Mouse (Mus musculus) ovary, postnatal 36 days (tissue): Measurements from ENCODE around the gene Mtrex.

Experiments
- DNase-seq: peaks from one replicate; pipeline ENCODE4 v3.0.0; 2022; ENCODE audit warnings: low spot score, mixed read lengths

Mtrex gene

DNA sequence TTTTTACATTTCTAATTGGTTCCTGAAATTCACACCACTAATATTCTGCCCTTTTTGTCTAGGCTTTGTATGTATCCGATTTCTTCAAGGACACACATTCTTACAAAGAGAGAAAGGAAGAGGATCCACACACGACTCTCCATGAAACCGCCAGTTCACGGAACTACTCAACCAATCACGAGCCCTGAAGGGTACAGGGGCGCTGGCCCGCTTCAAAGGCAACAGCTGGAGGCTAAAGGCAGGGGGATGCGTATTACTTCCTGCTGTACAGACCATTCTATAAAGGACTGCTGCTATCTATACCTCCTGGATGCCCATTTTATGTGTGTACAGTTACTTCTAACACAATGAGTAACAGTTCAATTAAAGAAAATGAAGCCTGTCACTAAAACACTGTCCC, 59.8 kb downstream of the Mtrex start:
- DNase-seq, result no peak

DNA sequence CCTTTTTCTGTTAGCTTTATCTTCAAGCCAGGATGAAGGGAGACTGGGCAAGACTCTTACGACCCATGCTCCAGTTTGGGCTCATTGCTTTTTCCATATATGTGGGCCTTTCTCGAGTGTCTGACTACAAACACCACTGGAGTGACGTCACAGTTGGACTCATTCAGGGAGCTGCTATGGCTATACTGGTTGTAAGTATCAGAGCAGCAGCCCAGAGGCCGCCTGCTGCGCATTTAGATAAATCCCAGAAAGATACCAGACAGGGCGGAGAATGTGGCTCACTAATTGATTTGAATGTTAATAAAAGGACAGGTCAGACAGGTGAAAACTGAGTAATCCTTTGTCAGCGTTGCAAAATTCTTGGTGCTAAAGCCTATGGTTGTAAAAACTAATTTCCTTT, 60.4 kb downstream of the Mtrex start:
- no peak for DNase-seq

DNA sequence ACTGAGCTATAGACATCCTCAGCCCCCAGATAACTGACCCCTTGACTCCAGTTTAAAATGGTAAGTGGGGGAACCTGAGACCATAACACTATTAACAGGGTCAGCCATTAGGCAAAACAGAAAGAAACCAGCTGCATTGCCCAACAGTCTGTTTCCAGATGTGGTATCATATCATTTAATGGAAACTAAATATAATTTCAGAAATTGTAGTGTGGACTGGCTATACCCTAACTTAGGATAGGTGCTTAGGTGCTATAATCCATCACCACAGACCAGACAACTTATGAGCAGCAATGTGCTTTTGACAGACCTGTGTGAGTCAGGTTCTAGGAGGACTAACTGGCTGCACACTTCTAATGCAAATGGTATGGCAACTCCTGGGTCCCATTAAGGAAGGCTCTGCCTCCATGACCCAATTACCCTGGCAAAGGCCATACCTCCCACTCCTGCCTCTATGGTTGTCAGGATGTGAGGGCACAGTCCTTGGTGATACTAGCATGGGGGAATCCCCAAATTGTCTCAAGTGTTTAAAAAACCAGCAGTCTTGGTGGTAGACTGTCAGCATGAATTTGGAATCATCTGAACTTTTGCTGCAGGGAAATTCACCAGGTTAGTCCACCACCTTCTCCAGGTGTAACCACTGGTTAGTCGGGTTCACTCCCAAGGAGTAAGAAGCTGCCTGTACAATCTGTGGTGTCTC, 64.1 kb downstream of the Mtrex start:
- DNase-seq, result no peak

DNA sequence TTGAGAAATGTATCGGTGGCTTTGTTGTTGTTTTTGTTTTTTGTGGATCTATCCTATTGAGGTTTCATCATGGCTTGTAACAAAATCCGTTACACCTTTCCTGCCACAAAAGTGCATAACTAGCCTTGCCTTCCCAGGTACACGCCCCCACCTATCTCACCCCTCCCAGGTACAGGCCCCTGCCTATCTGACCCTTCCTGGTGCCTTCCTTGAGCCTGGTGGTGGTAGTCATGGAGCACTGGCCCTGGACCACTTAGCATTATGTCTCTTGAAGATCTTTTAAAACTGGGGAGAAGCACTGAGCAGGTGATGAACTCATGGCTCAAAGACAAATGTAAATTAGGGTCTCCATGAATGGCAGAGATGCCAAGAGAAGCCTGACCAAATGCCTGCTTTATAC, 64.9 kb downstream of the Mtrex start:
- DNase-seq, result no peak

DNA sequence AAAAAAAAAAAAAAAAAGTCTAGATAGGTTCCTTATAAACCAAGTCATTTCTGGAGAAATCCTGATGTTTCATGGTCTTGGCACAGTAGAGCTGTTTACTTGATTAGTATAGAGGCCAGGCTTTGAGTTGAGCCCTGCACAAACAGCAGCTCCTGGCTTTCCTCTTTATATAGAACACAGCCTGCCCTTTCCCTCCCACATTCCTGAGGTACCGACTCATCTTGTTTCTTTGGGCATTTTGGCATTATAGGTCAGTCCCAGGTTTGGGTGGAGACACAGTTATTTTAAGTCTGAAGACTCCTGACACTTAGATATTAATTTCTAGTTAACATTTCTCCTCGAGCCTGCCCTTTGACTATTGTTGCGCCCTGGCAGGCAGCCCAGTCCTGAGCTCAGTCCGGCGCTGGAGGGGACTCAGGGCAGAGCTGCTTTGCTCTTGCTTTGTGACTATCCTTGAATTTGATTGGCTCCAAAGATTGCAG, 65.3 kb downstream of the Mtrex start:
- peak; percentile 59 for DNase-seq

DNA sequence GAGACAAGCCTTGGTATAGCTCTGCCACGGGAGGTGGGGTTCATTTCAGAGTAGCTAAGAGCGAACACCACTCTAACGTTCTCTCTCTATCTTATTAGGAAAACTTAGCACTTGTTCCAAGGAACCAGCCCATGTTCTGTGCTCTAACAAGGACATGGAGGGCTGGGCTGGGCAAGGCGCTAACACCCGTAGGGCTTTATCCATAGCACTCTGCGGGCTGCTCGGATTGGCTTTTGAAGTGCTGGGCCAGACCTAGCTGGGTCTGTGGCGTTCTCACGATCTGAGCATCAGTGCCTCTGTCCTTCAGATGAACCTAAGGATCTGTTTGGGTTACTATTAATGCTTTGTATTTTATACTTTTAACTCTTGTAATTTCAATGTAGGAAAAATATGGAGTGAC, 66.3 kb downstream of the Mtrex start:
- DNase-seq, result no peak

DNA sequence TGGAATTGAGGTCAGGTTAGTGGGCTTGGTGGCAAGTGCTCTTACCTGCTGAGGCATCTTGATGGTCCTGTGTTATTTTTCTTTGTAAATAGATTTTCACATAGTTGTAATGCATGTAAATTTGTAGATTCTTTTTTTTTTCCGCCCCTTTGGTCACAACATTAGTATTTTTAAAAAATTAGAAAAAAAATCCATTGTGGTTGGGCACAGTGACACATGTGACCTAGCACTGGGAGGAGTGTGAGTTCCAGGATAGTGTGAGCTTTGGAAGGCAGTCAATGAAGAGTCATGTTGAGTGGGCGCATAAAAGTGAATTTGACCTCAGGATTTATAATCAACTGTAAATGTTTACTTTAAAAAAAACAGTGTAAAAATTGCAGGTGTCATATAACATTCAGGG, 66.8 kb downstream of the Mtrex start:
- DNase-seq, result no peak

DNA sequence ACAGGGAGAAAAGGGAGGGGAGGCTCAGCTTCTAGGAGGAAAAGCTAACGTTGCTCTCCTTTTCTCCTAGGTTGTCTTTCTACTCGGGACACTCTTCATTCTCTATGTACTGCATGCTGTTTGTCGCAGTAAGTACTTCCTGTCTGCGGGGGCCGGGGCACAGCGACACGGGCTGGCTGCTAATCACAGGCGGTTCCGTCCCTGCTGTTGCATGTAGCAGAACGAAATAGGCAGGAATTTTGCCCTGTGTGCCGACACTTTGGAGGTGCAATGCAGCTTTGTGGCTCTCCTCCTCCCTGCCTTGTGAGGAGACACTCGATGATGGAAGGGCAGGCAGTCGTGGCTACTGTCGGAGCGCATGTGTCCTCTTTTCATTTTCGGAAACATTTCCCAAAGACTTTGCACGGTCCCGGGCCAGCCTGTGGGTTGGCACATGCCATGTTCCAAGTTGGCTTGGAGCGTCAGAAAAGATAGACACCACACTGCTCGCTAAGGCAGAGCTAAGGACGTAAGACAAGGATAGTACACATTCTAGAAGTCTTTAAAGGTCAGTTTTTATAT, 67.5 kb downstream of the Mtrex start:
- DNase-seq, result no peak

DNA sequence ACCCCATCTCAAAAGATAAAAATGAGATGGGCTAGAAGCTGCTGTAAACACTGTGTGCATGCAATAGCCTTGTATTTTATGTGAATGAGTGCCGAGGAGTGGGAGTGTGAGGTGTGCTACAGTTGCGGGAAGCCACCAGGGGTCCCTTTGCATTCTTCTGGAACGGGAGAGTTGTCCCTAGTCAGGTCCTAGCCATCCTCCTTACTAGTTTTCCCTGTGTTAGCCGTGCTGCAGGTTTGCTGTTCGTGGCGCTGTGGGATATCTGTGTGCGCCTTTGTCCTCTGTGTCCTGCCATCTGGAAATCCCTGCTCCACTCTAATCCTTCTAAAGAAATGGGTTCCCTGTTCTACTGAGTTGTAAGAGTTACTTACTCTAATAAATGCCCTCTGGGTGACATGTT, 69.3 kb downstream of the Mtrex start:
- no peak for DNase-seq

DNA sequence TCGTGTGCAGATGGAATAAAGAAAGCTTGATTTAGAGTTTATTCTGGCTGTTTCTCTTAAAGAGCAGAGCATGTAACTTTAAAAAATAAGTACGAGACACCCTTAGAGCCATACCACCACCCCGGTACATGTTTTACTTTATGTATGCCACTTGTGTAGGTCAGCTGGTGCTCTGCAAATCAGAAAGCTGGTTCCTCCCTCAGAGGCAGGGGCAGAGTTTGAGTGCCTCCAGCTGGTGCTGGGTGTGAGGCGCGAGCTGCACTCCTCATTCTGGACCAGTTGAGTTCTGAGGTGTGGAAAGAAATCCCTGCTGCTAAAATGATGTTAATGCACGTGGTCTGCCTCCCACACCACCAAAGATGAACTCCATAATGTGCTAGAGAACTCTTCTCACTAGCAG, 72.8 kb downstream of the Mtrex start:
- no peak for DNase-seq

DNA sequence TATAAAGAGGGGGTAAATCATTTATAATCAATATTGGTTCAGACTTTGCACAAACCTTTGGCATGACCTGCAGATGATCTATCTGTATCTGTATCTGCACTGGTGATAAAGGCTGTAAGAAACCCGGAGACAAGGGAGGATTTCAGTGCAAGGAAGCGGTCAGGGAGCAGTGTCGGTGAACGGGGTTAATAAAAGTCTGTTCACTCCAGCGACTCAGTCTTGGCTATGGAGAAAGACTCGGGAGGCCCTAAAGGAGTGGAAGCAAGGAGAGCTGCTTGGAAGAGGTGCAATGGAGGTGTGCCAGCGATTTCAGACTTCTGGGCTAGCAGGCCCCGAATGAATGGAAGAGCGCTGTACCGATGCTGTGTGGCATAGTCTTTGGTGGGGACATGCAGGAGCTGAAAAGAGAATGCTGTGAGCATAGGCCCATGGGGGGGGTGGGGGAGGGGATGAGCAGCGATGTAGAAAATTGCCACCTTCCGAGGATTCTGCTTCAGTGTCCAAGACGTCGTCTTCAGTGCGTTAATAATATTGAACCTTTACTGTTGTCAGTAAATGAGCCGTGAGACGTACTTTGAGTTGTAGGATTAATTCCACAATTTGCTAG, 73.4 kb downstream of the Mtrex start:
- DNase-seq, result no peak

DNA sequence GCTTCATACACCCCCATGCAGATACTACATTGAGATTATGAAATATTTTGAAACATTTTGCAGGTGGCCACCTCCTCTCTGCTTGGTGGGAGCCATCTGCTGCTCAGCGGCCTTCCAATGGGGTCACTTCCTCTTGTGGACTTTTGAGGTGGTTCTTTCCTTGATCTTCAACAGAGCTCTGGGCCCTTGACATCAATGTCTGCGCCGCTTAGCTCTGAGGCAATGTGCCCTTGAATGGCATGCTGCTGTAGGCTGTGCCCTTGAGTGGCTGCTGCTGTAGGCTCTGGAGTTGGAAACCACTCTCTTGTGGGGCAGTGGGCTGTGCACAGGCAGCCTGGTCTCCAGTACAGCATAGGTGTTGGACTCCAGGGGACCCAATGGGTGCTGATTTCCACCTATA, 81.3 kb downstream of the Mtrex start:
- DNase-seq, result no peak

DNA sequence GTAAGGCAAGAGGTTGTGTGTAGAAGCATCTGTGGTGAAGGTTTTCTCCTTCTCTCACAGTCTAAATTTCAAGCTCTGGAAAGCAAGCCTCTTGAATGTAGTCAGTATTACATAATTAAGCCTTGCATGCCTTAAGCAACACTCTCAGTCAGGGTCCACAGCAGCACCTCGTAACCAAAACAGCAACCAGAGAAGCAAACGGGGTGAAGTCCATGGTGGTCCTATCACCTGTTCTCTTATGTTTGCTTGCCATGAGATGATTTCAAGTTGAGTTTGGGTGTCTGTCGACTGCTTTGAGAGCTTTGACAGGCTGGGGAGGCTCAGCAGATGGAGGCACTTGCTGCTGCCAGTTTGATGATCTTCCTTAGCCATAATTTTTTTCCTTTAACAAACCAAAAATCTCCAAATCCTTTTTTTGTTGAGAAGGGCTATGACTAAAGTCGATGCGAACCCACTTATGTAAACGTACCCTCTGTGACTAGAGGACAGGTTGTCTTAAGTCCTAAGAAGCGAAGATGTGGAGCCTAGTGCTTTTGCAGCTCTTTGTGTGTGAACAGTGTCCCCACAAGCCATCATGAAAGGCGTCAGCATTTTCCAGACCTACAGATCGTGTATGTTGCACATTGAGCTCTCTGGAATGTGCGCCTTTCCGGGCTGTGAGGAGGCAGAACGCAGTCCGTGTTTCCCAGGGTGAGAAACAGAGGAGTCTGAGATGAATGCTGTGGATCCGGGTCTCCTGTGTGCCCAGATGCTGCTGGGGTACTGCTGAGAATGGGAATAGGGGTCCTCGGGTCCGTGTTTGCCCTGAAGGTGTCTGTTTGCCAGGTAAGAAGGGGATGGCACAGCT, 86.7 kb downstream of the Mtrex start:
- DNase-seq, result no peak

DNA sequence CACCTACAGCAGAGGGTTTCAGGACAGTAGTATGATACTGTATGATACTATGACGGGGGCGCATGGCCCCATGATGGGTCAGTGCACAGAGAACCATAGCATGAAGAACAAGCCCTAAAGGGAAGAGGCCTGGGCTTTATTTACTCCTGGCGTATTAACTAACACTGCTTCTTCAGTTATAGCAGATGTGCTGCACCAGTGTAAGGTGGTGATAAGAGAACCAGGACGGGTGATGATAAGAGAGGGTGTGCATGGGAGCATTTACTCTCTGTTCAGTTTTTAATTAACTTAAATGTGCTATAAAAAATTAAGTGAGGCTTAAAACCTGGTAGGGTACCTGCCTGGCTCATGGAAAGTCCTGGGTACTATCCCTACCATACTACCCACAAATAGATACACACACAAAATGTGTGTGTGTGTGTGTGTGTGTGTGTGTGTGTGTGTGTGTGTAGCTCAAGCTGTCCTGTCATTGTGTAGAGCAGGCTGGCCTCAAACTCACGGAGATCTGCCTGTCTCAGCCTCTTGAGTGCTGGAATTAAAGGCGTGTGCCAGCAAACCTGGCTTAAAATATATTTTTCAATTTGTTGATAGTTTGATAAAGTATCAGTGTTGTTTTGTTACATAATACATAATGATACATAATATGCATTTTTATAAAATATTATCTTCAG, 88.5 kb downstream of the Mtrex start:
- no peak for DNase-seq

DNA sequence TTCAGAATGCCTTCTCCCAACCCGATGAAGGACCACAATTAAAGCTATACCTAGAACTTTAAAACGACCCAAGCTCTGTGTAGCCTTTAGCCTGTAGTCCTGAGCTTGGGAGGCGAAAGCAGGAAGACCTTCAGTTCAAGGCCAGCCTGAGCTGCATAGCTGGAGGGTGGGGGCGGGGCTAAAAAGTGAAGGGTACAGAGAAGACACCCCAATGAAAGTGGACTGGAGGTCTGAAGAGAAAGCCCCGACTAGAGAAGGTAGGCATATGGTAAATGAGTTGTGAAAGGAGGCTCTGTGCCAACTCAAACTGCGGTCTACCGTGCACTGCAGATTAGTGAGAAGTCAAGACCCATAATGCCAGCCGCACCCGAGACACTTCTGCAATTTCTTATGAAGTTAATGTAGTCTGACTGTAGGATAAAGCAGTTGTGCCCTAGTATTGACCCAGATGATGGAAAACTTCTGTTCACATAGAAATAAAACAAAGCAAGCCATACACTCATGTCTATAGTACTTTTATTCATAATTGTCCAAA, 89.5 kb downstream of the Mtrex start:
- no peak for DNase-seq

DNA sequence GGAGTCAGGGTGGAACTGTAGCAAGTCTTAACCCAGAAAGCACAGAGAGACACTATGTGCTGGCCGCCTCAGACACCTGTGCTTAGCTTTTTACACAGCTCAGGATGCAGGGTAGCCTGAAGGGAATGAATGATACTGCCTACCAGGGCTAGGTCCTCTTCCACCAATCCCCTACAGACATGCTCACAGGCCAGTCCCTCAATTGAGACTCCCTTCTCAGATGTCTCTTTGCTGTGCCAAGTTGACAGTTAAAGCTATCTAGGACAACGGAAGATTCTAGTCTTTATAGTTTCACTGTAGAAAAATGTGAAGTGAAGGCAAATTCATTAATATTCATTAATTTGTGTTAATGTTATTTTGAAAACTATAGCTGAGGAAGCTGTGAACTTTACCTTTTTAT, 90.2 kb downstream of the Mtrex start:
- no peak for DNase-seq

DNA sequence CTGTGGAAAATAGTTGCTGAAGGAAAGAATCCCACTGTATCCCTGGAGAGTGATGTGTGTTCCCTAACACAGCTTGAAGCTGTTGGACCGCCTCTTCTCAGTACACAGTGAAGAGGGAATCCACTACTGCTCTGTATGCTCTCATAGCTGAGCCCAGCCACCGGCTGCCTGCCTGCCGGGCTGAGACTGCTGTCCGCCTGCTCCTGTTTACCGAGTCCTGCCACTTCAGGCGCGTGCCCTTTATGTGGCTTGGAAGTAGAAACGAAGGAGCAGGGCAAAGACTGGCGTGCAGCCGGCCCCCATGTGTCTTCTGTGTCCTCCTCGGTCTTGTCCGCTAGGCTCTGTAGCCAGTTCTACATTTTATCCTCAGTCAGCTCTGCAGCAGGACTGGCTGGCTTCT, 92.1 kb downstream of the Mtrex start:
- no peak for DNase-seq

DNA sequence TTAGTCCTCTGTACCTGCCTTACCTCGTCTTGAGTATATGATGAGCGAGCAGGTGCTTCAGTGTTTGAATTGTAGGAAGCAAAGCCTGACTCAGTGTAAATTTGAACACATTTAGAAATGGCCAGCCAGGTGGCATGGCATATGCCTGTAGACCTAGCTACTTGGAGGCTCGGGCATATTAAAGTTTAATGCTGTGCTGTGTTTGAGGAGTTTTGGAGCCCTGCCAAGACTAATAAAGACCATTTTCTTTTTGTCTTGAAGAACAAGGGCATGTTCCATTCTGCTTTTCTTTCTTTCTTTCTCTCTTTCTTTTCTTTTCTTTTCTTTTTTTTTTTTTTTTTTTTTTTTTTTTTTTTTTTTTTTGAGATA, 93.3 kb downstream of the Mtrex start:
- no peak for DNase-seq

DNA sequence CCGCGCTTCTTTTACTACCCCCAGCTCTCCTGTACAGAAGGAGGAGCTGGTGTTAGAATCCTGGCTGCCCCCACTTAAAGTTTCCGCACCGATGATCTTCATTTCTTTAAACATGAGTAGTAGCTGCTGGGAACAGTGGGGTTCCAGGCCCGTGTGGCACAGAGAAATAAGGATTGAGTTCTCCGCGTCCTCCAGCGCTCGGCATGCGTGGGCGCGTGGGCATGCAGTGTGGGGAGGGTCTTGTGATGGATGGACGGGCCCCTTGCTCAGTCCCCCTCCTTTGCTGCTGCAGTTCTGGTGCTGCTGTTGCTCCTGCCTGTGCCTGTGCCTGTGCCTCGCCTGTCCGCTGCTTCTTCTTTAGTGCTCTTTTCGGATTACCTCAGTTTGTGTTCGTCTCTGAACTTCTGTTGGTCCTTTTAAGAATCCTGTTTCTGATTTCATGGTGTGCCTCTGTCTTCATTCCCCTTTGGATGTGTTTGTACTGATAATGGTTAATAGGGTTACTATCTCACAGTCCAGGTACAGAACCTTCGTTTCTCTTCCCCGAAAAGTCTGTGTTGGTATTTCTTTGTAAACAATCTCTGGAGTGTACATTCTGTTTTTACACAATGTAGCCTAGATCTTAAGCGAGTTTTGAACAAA, 93.8 kb downstream of the Mtrex start:
- no peak for DNase-seq

DNA sequence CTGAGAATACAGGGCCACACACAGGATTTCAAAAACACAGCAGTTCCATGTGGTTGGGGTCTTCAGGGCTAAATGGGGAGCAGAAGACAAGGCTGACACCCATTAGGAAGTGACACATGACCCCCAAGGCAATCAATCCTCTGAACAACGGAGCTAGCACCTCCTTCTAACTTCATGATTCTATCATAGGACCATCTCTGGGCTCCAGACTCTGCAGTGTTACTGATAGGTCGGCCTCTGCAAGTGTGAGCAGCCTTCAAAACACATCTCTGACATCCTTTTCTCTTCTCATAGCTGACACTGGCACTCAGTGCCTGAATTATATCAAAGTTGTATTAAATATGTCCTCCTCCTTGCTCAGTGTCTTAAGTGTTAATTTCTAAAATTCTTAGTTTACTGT, 94.6 kb downstream of the Mtrex start:
- DNase-seq, result no peak

DNA sequence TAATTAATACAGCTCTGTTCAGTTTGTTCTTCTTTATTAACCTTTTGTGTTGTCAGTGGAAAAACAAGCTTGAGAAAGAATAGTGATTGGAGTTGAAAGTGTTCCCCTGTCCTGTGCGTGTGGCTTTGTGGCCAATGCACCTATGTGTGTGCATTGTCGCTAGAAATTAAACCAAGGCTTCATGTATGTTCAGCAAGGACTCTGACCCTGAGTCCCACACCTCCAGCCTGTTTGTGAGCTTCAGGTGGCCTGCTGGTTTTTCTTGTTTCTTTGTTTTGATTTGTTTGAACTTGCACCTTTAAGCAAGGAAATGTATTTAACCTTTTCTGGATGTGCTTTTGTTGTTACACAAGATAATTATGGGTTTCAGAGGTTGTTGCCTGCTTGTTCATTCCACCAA, 97.6 kb downstream of the Mtrex start:
- DNase-seq, result no peak

DNA sequence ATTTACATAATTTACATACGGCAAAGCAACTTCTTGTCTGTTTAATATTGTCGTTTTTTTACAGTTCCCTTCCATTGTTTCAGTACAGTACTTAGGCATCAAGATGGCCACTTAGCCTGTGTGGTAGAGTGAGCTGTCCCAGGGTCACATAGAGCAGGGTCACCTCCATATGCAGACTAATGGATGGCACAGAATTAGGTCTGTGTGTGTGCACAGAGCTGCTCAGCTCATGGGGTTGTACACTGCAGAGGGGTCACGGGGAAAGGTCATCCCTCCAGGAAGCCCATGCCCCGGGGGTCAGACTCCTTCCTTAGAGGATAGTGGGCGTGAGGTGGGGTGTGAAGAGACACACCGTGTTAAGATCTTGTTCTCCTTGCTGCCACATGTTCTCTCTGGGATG, 101.7 kb downstream of the Mtrex start:
- no peak for DNase-seq
